Mouse (Mus musculus): ENCODE results near the gene Fam214b.

- TF ChIP-seq EP300 (IDR thresholded peaks at IDR 0.05; ENCODE audit: low read depth) (no peak), CTCF (IDR thresholded peaks at IDR 0.05; ENCODE audit: low read depth) (no peak)
Observed at GRCm38 (mm10) chr4:43030352-43030751, 15.7 kb downstream of the Fam214b start.
